Mouse (Mus musculus) G1E (cell line): ENCODE results near the gene Kank1. TPM values are rescaled to one million over a fixed set of nuclear protein-coding genes. Genes with fewer than 3 reads are reported as not detected.

Experiments
- ATAC-seq: 2 replicates; pipeline ENCODE4 v1.8.0; 2016; ENCODE audit warnings: mild to moderate bottlenecking; ENCODE audit not compliant: insufficient number of reproducible peaks, poor library complexity, low FRiP score, severe bottlenecking; ENCODE audit errors: extremely low read depth
- DNase-seq: peaks from one replicate; pipeline ENCODE4 v3.0.0; 2012; ENCODE audit warnings: low spot score
- H3K27me3 ChIP-seq: 2 replicates; pipeline ENCODE4 v1.6.1; 2012; ENCODE audit warnings: mild to moderate bottlenecking, low read length, inconsistent platforms; ENCODE audit not compliant: insufficient read depth
- H3K36me3 ChIP-seq: replicated peaks from 2 replicates; pipeline ENCODE3; 2012; ENCODE audit warnings: mild to moderate bottlenecking, inconsistent platforms
- H3K4me1 ChIP-seq: 2 replicates; pipeline ENCODE4 v1.6.1; 2012; ENCODE audit warnings: low read depth, low read length, inconsistent platforms, mixed read lengths; ENCODE audit not compliant: insufficient read depth
- H3K4me3 ChIP-seq: 2 replicates; pipeline ENCODE4 v1.5.1; 2012; ENCODE audit warnings: low read depth, mild to moderate bottlenecking, inconsistent platforms, low read length, moderate library complexity, mixed read lengths
- H3K9me3 ChIP-seq: replicated peaks from 2 replicates; pipeline ENCODE4 v1.6.1; 2012; ENCODE audit warnings: inconsistent platforms
- CTCF ChIP-seq: IDR thresholded peaks from 2 replicates; pipeline ENCODE4 v1.5.1; 2012; ENCODE audit warnings: low read depth, low read length, inconsistent platforms, mixed read lengths
- GATA1 ChIP-seq: IDR thresholded peaks from 2 replicates; pipeline ENCODE4 v1.6.1; 2012; ENCODE audit warnings: borderline replicate concordance, low read length, inconsistent platforms, mixed read lengths
- GATA2 ChIP-seq: IDR thresholded peaks from 2 replicates; pipeline ENCODE4 v1.6.1; 2012; ENCODE audit warnings: low read depth, low read length, inconsistent platforms, borderline replicate concordance
- POLR2AphosphoS5 ChIP-seq: IDR thresholded peaks from 2 replicates; pipeline ENCODE4 v1.6.1; 2012; ENCODE audit warnings: low read depth, low read length, inconsistent platforms; ENCODE audit not compliant: insufficient replicate concordance
- TAL1 ChIP-seq: conservative IDR thresholded peaks from 2 replicates; pipeline ENCODE4 v1.6.1; 2012; ENCODE audit warnings: low read depth, low read length, inconsistent platforms, mixed read lengths
- polyA plus RNA-seq: library from polyadenylated mRNA; stranded (reverse); fragments of >175 nt; gene quantifications from 2 replicates; pipeline ENCODE4 v1.2.3, GENCODE M21; 2012
- total RNA-seq, 2 experiments: library from RNA; stranded (forward) in 1 of 2; stranded (reverse) in 1 of 2; fragments of 200-1000 nt in 1 of 2; fragments of >200 nt in 1 of 2; fragmentation: Nextera tagmentation in 1 of 2; gene quantifications; 2 replicates each; pipeline ENCODE4 v1.2.3; 2014 to 2017

Kank1 gene
- total and polyA plus RNA-seq, 3 experiments, result 0.22 TPM; not detected in 2

GRCm38 (mm10) chr19:25433169-25433690, 196.5 kb downstream of the Kank1 start:
- Histone ChIP-seq H3K4me1 (no peaks in the 10 kb centered on the region), H3K9me3 (peaks cover 69% of the 10 kb centered on the region), H3K27me3 (no peaks in the 10 kb centered on the region; the same call in 1 of the 2 replicates), H3K36me3 (no peaks in the 10 kb centered on the region), H3K4me3 (no peak overlapping the region; the same call in 1 of the 2 replicates)
- TF ChIP-seq GATA2 (no peak), POLR2AphosphoS5 (no peak), CTCF (no peak), TAL1 (no peak), GATA1 (no peak)
- ATAC-seq, result no peak
- DNase-seq, result no peak

- no peaks in the 10 kb centered on the region for H3K4me1 ChIP-seq
- DNase-seq (no peak), ATAC-seq (no peak)
- no peaks in the 10 kb centered on the region for H3K36me3 ChIP-seq
- no peaks in the 10 kb centered on the region; the same call in 1 of the 2 replicates for H3K27me3 ChIP-seq
- H3K4me3 ChIP-seq, result no peak overlapping the region
- no peak for TF ChIP-seq TAL1
- TF ChIP-seq GATA2, result no peak
- TF ChIP-seq POLR2AphosphoS5, result no peak
- TF ChIP-seq GATA1, result no peak
- TF ChIP-seq CTCF, result no peak
- peaks cover 64% of the 10 kb centered on the region for H3K9me3 ChIP-seq
Measured at GRCm38 (mm10) chr19:25434345-25434744, 197.6 kb downstream of the Kank1 start.

- H3K4me1 ChIP-seq, result no peaks in the 10 kb centered on the region
- ATAC-seq (no peak), DNase-seq (no peak)
- peaks cover 68% of the 10 kb centered on the region for H3K9me3 ChIP-seq
- no peak overlapping the region for H3K4me3 ChIP-seq
- TF ChIP-seq POLR2AphosphoS5 (no peak), GATA2 (no peak), CTCF (no peak)
- no peaks in the 10 kb centered on the region for H3K36me3 ChIP-seq
- no peaks in the 10 kb centered on the region; the same call in 1 of the 2 replicates for H3K27me3 ChIP-seq
Measured at GRCm38 (mm10) chr19:25434795-25435194, 198.0 kb downstream of the Kank1 start.

GRCm38 (mm10) chr19:25435412-25435811, 198.6 kb downstream of the Kank1 start:
- H3K36me3 ChIP-seq, result no peaks in the 10 kb centered on the region
- ATAC-seq (no peak), DNase-seq (no peak)
- H3K4me1 ChIP-seq, result no peaks in the 10 kb centered on the region
- peaks cover 66% of the 10 kb centered on the region for H3K9me3 ChIP-seq
- H3K27me3 ChIP-seq, result no peaks in the 10 kb centered on the region
- TF ChIP-seq CTCF (no peak), GATA1 (no peak), GATA2 (no peak), POLR2AphosphoS5 (no peak), TAL1 (no peak)
- H3K4me3 ChIP-seq, result no peak overlapping the region

- ATAC-seq, result no peak
- Histone ChIP-seq H3K4me1 (no peaks in the 10 kb centered on the region), H3K36me3 (no peaks in the 10 kb centered on the region), H3K9me3 (peaks cover 62% of the 10 kb centered on the region), H3K4me3 (no peak overlapping the region), H3K27me3 (no peaks in the 10 kb centered on the region)
- no peak for DNase-seq
- TF ChIP-seq CTCF (no peak), POLR2AphosphoS5 (no peak), TAL1 (no peak), GATA2 (no peak), GATA1 (no peak)
Measured at GRCm38 (mm10) chr19:25436175-25436574, 199.4 kb downstream of the Kank1 start.

GRCm38 (mm10) chr19:25436789-25437650, 200.2 kb downstream of the Kank1 start:
- peaks cover 62% of the 10 kb centered on the region for H3K9me3 ChIP-seq
- ATAC-seq (no peak), DNase-seq (no peak)
- TF ChIP-seq POLR2AphosphoS5, result no peak
- TF ChIP-seq TAL1, result no peak
- TF ChIP-seq CTCF, result no peak
- TF ChIP-seq GATA2, result no peak
- TF ChIP-seq GATA1, result no peak
- H3K36me3 ChIP-seq, result no peaks in the 10 kb centered on the region
- H3K27me3 ChIP-seq, result no peaks in the 10 kb centered on the region
- H3K4me1 ChIP-seq, result no peaks in the 10 kb centered on the region
- no peak overlapping the region for H3K4me3 ChIP-seq
